Mouse (Mus musculus) fibroblast of lung, adult 2 months (primary cell): ENCODE results near the gene Gm10273.
"Not testable (repeated sequence)": the region's sequence is repeated elsewhere in the genome, so short reads cannot be mapped to it uniquely, and the experiment has no call there.

Source experiments
- DNase-seq: peaks from one replicate; pipeline ENCODE4 v3.0.0-alpha.2; 2011; ENCODE audit warnings: low read depth

The Gm10273 gene

GRCm38 (mm10) chr10:59395461-59395860, at the start of gene Gm10273:
Gene Gm10273 (plus strand): TSS chr10:59395632.
- not testable (repeated sequence) for DNase-seq

GRCm38 (mm10) chr10:59346560-59346959, 48.9 kb upstream of the Gm10273 start:
- no peak for DNase-seq

- DNase-seq = no peak
Measured at GRCm38 (mm10) chr10:59348200-59348599, 47.2 kb upstream of the Gm10273 start.

GRCm38 (mm10) chr10:59349536-59349935, 45.9 kb upstream of the Gm10273 start:
- no peak for DNase-seq

- no peak for DNase-seq
Measured at GRCm38 (mm10) chr10:59353065-59353464, 42.4 kb upstream of the Gm10273 start.

GRCm38 (mm10) chr10:59354120-59354519, 41.3 kb upstream of the Gm10273 start:
- DNase-seq = no peak

- DNase-seq = no peak
Measured at GRCm38 (mm10) chr10:59355020-59355419, 40.4 kb upstream of the Gm10273 start.

- DNase-seq = no peak
Measured at GRCm38 (mm10) chr10:59358744-59359143, 36.7 kb upstream of the Gm10273 start.

GRCm38 (mm10) chr10:59363208-59363607, 32.2 kb upstream of the Gm10273 start:
- DNase-seq = no peak

GRCm38 (mm10) chr10:59364551-59364950, 30.9 kb upstream of the Gm10273 start:
- no peak for DNase-seq

GRCm38 (mm10) chr10:59365804-59366589, 29.4 kb upstream of the Gm10273 start:
- no peak for DNase-seq

GRCm38 (mm10) chr10:59366746-59367145, 28.7 kb upstream of the Gm10273 start:
- no peak for DNase-seq

- no peak for DNase-seq
Measured at GRCm38 (mm10) chr10:59367206-59367605, 28.2 kb upstream of the Gm10273 start.

- DNase-seq = no peak
Measured at GRCm38 (mm10) chr10:59368729-59369128, 26.7 kb upstream of the Gm10273 start.

GRCm38 (mm10) chr10:59369426-59369825, 26.0 kb upstream of the Gm10273 start:
- no peak for DNase-seq

GRCm38 (mm10) chr10:59377906-59378305, 17.5 kb upstream of the Gm10273 start:
- no peak for DNase-seq

- DNase-seq = no peak
Measured at GRCm38 (mm10) chr10:59378728-59379127, 16.7 kb upstream of the Gm10273 start.

- DNase-seq = no peak
Measured at GRCm38 (mm10) chr10:59379927-59380326, 15.5 kb upstream of the Gm10273 start.

GRCm38 (mm10) chr10:59380411-59380821, 15.0 kb upstream of the Gm10273 start:
- no peak for DNase-seq

GRCm38 (mm10) chr10:59381563-59381962, 13.9 kb upstream of the Gm10273 start:
- DNase-seq = not testable (repeated sequence)

GRCm38 (mm10) chr10:59386951-59387350, 8.5 kb upstream of the Gm10273 start:
- no peak for DNase-seq

- DNase-seq = no peak
Measured at GRCm38 (mm10) chr10:59389652-59390051, 5.8 kb upstream of the Gm10273 start.

GRCm38 (mm10) chr10:59391907-59392306, 3.5 kb upstream of the Gm10273 start:
- DNase-seq = no peak
